17 mouse cellular contexts compared by ENCODE assay signal in the genomic region with DNA sequence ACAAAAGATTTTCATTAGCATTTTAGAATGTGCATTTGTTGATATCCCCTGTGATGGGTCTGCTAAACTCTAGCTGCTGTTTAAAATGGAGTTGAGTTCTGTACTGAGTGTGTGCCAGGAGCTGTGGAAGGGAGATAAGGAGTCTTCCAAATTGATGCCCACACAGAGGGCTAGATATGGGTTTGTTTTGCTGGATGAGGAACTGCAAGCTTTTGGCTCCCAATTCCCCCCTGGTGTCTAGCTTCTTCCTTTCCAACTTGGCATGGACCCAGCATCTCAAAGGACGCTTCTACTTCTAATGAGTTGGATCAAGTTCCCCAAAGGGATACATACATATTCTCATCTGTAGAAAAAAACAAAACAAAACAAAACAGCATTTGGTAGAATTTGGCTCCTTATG.
DNase-seq lines count a peak whose midpoint lies in the region; ATAC-seq and TF ChIP-seq lines count a peak whose summit lies in the region.
"Had no signal": no experiment of that assay in that cellular context is flagged by ENCODE, and none has a peak within 500 bp of the region (broad histone marks: within the 10 kb centered on the region; RNA-seq: fewer than 3 reads in every experiment).

No protein-coding gene starts in this region.

- peak; percentile 78 for ATAC-seq in frontal cortex, adult (ENCODE audit: low TSS enrichment)
- ATAC-seq in granulocyte monocyte progenitor cell, adult 5-6 weeks (replicated peaks; ENCODE audit: poor library complexity, severe bottlenecking) = no peak
- no peak for ATAC-seq in liver, postnatal 0 days

- H3K4me3 ChIP-seq in liver, postnatal 0 days (ENCODE audit: low read depth, low read length) = no peak overlapping the region
- H3K4me3 ChIP-seq: hindbrain, embryonic 15.5 days; liver, embryonic 13.5 days had no signal

- no peak overlapping the region for H3K4me2 ChIP-seq in liver, postnatal 0 days (ENCODE audit: low read depth, low read length)
- H3K4me2 ChIP-seq: hindbrain, embryonic 15.5 days; liver, embryonic 13.5 days had no signal

- no peaks in the 10 kb centered on the region for H3K9me3 ChIP-seq in liver, postnatal 0 days (ENCODE audit: low read length)
- H3K9me3 ChIP-seq: hindbrain, embryonic 15.5 days; liver, embryonic 13.5 days had no signal

- no peak for TF ChIP-seq POLR2A in brain, embryonic 14.5 days (IDR thresholded peaks at IDR 0.05; ENCODE audit: borderline replicate concordance, extremely low read depth, insufficient read depth, insufficient read length, poor library complexity, severe bottlenecking)

- no peaks in the 10 kb centered on the region for H3K4me1 ChIP-seq in liver, postnatal 0 days (ENCODE audit: insufficient read depth)
- H3K4me1 ChIP-seq: hindbrain, embryonic 15.5 days; liver, embryonic 13.5 days had no signal

- no peak for TF ChIP-seq EP300 in liver, postnatal 0 days (IDR thresholded peaks at IDR 0.05; ENCODE audit: low read depth)

- H3K27me3 ChIP-seq in liver, postnatal 0 days (ENCODE audit: insufficient read depth, low read length) = no peaks in the 10 kb centered on the region
- H3K27me3 ChIP-seq: hindbrain, embryonic 15.5 days; liver, embryonic 13.5 days had no signal

- no peaks in the 10 kb centered on the region for H3K36me3 ChIP-seq in liver, postnatal 0 days (replicated peaks; ENCODE audit: insufficient read depth, low read length)
- H3K36me3 ChIP-seq: hindbrain, embryonic 15.5 days; liver, embryonic 13.5 days had no signal

- DNase-seq in frontal cortex, postnatal 25 days (ENCODE audit: low spot score in 2 of 2) = no peak
- DNase-seq in brain, embryonic 14.5 days (ENCODE audit: low read depth) = peak; percentile 54
- peak; percentile 5 for DNase-seq in layer of hippocampus, postnatal 36 days
- peak; percentile 35 to 38 for DNase-seq in right cerebral cortex, postnatal 10 days (ENCODE audit: low spot score in 2 of 2)
- DNase-seq in liver, postnatal 0 days = no peak
- DNase-seq in thymus, postnatal 14 days = no peak
- DNase-seq: adrenal gland, adult 2 months; cerebellum, adult 9-10 months; gastrocnemius, postnatal 10 days; heart, postnatal 14 days; kidney, adult 18-20 months; kidney, postnatal 4 days; liver, embryonic 13.5 days; lung, postnatal 10 days had no signal

- H3K27ac ChIP-seq in liver, postnatal 0 days (ENCODE audit: low read depth) = no peak overlapping the region
- H3K27ac ChIP-seq: hindbrain, embryonic 15.5 days; liver, embryonic 13.5 days had no signal

- 61% methylated on average over 1 of the region's 1 CpGs for WGBS in liver, postnatal 0 days (ENCODE audit: insufficient replicate concordance)

- TF ChIP-seq CTCF in brain, embryonic 14.5 days (IDR thresholded peaks at IDR 0.05; ENCODE audit: borderline replicate concordance, extremely low read depth, insufficient read depth, insufficient read length) = no peak
- no peak for TF ChIP-seq CTCF in liver, postnatal 0 days (IDR thresholded peaks at IDR 0.05; ENCODE audit: low read depth)

- H3K9ac ChIP-seq in liver, postnatal 0 days (replicated peaks) = no peak overlapping the region
- H3K9ac ChIP-seq: hindbrain, embryonic 15.5 days; liver, embryonic 13.5 days had no signal

Comparison
In these comparisons a context has a peak if more than half of its experiments do, and no peak if none do; other contexts are left out.
1. DNase-seq: peak in brain, embryonic 14.5 days (single experiment), layer of hippocampus, postnatal 36 days (2 of 2) and right cerebral cortex, postnatal 10 days (2 of 2); none in frontal cortex, postnatal 25 days (0 of 2), liver, postnatal 0 days (single experiment) and thymus, postnatal 14 days (single experiment).